Mouse (Mus musculus) spleen, adult 2 months (tissue): ENCODE results near the gene Fam168b.

Source experiments
- CTCF ChIP-seq: fragments of 200-500 bp; IDR thresholded peaks from 2 replicates; pipeline ENCODE4 v1.5.1; 2011; ENCODE audit warnings: mild to moderate bottlenecking, inconsistent platforms; ENCODE audit not compliant: insufficient read depth, insufficient read length, insufficient replicate concordance; ENCODE audit errors: extremely low read depth
- POLR2A ChIP-seq: fragments of 200-500 bp; IDR thresholded peaks from 2 replicates; pipeline ENCODE4 v1.6.1; 2011; ENCODE audit warnings: low read depth, low read length, inconsistent platforms

- TF ChIP-seq CTCF = no peak
- no peak for TF ChIP-seq POLR2A
Measured at GRCm38 (mm10) chr1:34871170-34871569, 28.3 kb upstream of the Fam168b start.
